In genomic region chr17:24708646-24709045, GRCm38 (mm10) we compare ENCODE assay signal across 10 mouse cellular contexts. TPM values are rescaled to one million over a fixed set of nuclear protein-coding genes. Genes with fewer than 3 reads are reported as not detected.
DNase-seq lines count a peak whose midpoint lies in the region; ATAC-seq and TF ChIP-seq lines count a peak whose summit lies in the region.
"Had no signal": no experiment of that assay in that cellular context is flagged by ENCODE, and none has a peak within 500 bp of the region (broad histone marks: within the 10 kb centered on the region; RNA-seq: fewer than 3 reads in every experiment).

No protein-coding gene starts in this region.

- H3K9ac ChIP-seq in heart, adult 2 months (ENCODE audit: low read depth, low read length): no peak overlapping the region
- H3K9ac ChIP-seq in midbrain, embryonic 13.5 days (replicated peaks): no peak overlapping the region
- no peak overlapping the region for H3K9ac ChIP-seq in midbrain, embryonic 15.5 days
- no peak overlapping the region for H3K9ac ChIP-seq in stomach, embryonic 15.5 days

- no peak for TF ChIP-seq POLR2A in heart, adult 2 months (IDR thresholded peaks at IDR 0.05; ENCODE audit: insufficient read depth, low read depth, low read length)

- ATAC-seq in midbrain, embryonic 13.5 days: no peak
- no peak for ATAC-seq in midbrain, embryonic 15.5 days (replicated peaks)
- ATAC-seq in stomach, embryonic 15.5 days (ENCODE audit: insufficient read depth, low FRiP score, low read depth): no peak

- H3K4me2 ChIP-seq in midbrain, embryonic 13.5 days (replicated peaks): peak overlapping the region; percentile 89; the same call in 1 of the 2 replicates
- no peak overlapping the region for H3K4me2 ChIP-seq in midbrain, embryonic 15.5 days
- H3K4me2 ChIP-seq in stomach, embryonic 15.5 days: no peak overlapping the region

- no peaks in the 10 kb centered on the region for H3K36me3 ChIP-seq in heart, adult 2 months (ENCODE audit: control insufficient read depth, insufficient read depth, low read length)
- H3K36me3 ChIP-seq in midbrain, embryonic 13.5 days: peaks cover 20% of the 10 kb centered on the region
- peaks cover 13% of the 10 kb centered on the region; the same call in 1 of the 2 replicates for H3K36me3 ChIP-seq in midbrain, embryonic 15.5 days (replicated peaks)
- H3K36me3 ChIP-seq in stomach, embryonic 15.5 days: peaks cover 13% of the 10 kb centered on the region

- no peak for TF ChIP-seq EP300 in heart, adult 2 months (IDR thresholded peaks at IDR 0.05; ENCODE audit: insufficient read depth, low read depth, low read length)

- H3K79me2 ChIP-seq in heart, adult 2 months (replicated peaks; ENCODE audit: control insufficient read depth, insufficient read depth, low read length): no peaks in the 10 kb centered on the region

- H3K27ac ChIP-seq in heart, adult 2 months: no peak overlapping the region
- no peak overlapping the region for H3K27ac ChIP-seq in midbrain, embryonic 13.5 days
- no peak overlapping the region for H3K27ac ChIP-seq in midbrain, embryonic 15.5 days
- no peak overlapping the region for H3K27ac ChIP-seq in stomach, embryonic 15.5 days

- no peak for DNase-seq in heart, adult 2 months
- no peak for DNase-seq in heart, postnatal 4 days
- peak; percentile 80 for DNase-seq in induced T-regulatory cell, adult 2 months (ENCODE audit: low read depth)
- no peak for DNase-seq in left cerebral cortex, postnatal 14 days (ENCODE audit: low spot score in 2 of 2)
- no peak for DNase-seq in Muller cell, postnatal 12 days (ENCODE audit: inconsistent ontology term)

- H3K27me3 ChIP-seq in heart, adult 2 months (ENCODE audit: control insufficient read depth, insufficient read depth, low read length): no peaks in the 10 kb centered on the region
- no peaks in the 10 kb centered on the region for H3K27me3 ChIP-seq in midbrain, embryonic 13.5 days
- H3K27me3 ChIP-seq in midbrain, embryonic 15.5 days (replicated peaks): no peaks in the 10 kb centered on the region
- no peaks in the 10 kb centered on the region for H3K27me3 ChIP-seq in stomach, embryonic 15.5 days (replicated peaks)
- H3K27me3 ChIP-seq: embryonic facial prominence, embryonic 13.5 days had no signal

- no peaks in the 10 kb centered on the region for H3K9me3 ChIP-seq in midbrain, embryonic 13.5 days
- no peaks in the 10 kb centered on the region for H3K9me3 ChIP-seq in midbrain, embryonic 15.5 days
- no peaks in the 10 kb centered on the region for H3K9me3 ChIP-seq in stomach, embryonic 15.5 days
- H3K9me3 ChIP-seq: embryonic facial prominence, embryonic 13.5 days; G1E had no signal

- peak; percentile 76 for TF ChIP-seq CTCF in heart, adult 2 months (IDR thresholded peaks at IDR 0.05)

- WGBS in heart, adult 2 months: 26% methylated on average over 2 of the region's 2 CpGs
- 36% methylated on average over 2 of the region's 2 CpGs for WGBS in midbrain, embryonic 13.5 days
- WGBS in midbrain, embryonic 15.5 days: 39% methylated on average over 2 of the region's 2 CpGs
- WGBS in stomach, embryonic 15.5 days: 34% methylated on average over 2 of the region's 2 CpGs

- H3K4me3 ChIP-seq in heart, adult 2 months: no peak overlapping the region
- no peak overlapping the region for H3K4me3 ChIP-seq in midbrain, embryonic 13.5 days (replicated peaks)
- no peak overlapping the region for H3K4me3 ChIP-seq in midbrain, embryonic 15.5 days
- H3K4me3 ChIP-seq in stomach, embryonic 15.5 days (replicated peaks): peak overlapping the region; percentile 86; the same call in 1 of the 2 replicates

- intact Hi-C loops in heart, adult 2 months (cut with DNase I): no loop called here
- intact Hi-C loops in left cerebral cortex, postnatal 14 days (cut with DNase I): no loop called here

- no peaks in the 10 kb centered on the region; the same call in 1 of the 2 replicates for H3K4me1 ChIP-seq in heart, adult 2 months (ENCODE audit: control insufficient read depth, insufficient read depth, low read length)
- peaks cover 19% of the 10 kb centered on the region for H3K4me1 ChIP-seq in midbrain, embryonic 13.5 days (replicated peaks)
- H3K4me1 ChIP-seq in midbrain, embryonic 15.5 days: peaks cover 20% of the 10 kb centered on the region
- no peaks in the 10 kb centered on the region for H3K4me1 ChIP-seq in stomach, embryonic 15.5 days

RNA-seq across cellular contexts. Expression of gene Tbl3, which starts 1.2 kb away (rescaled TPM):
- total RNA-seq in heart, adult 2 months (2021): 10 to 100 TPM; 17.4 to 19.4 TPM
- 34.2 and 39.2 TPM in 2 replicates for polyA plus RNA-seq in heart, adult 2 months (2012; rRNA removed)
- 10 to 100 TPM; 25.2 to 29.2 TPM for total RNA-seq in heart, postnatal 4 days (2021)
- 81.4 and 84.3 TPM in 2 replicates for polyA plus RNA-seq in midbrain, embryonic 13.5 days (2015; fragmentation: Nextera tagmentation; extraction: Ambion mirVana)
- polyA plus RNA-seq in midbrain, embryonic 15.5 days (2015; fragmentation: Nextera tagmentation; extraction: Ambion mirVana): 71.4 and 72.1 TPM in 2 replicates
- 64.4 and 68.0 TPM in 2 replicates for polyA plus RNA-seq in stomach, embryonic 15.5 days (2015; fragmentation: Nextera tagmentation; extraction: Ambion mirVana)
- 10 to 100 TPM; 28.5 to 29.2 TPM for total RNA-seq in left cerebral cortex, postnatal 14 days (2021)

RNA-seq across cellular contexts. Expression of gene Rnf151, which starts 9.2 kb away (rescaled TPM):
- not detected for total RNA-seq in heart, adult 2 months (2021)
- polyA plus RNA-seq in heart, adult 2 months (2012; rRNA removed): 0.15 and 0.68 TPM in 2 replicates
- total RNA-seq in heart, postnatal 4 days (2021): not detected
- polyA plus RNA-seq in midbrain, embryonic 13.5 days (2015; fragmentation: Nextera tagmentation; extraction: Ambion mirVana): not detected in 2 replicates
- polyA plus RNA-seq in midbrain, embryonic 15.5 days (2015; fragmentation: Nextera tagmentation; extraction: Ambion mirVana): not detected in 2 replicates
- 0.19 TPM in 1 of 2 replicates, not detected in the other for polyA plus RNA-seq in stomach, embryonic 15.5 days (2015; fragmentation: Nextera tagmentation; extraction: Ambion mirVana)
- not detected for total RNA-seq in left cerebral cortex, postnatal 14 days (2021)
- total RNA-seq: G1E had no signal

RNA-seq across cellular contexts. Expression of gene Rps2, which starts 9.3 kb away (rescaled TPM):
- total RNA-seq in heart, adult 2 months (2021): 100 to 1,000 TPM; 675 to 722 TPM
- polyA plus RNA-seq in heart, adult 2 months (2012; rRNA removed): 2,277 and 2,346 TPM in 2 replicates
- 100 to 1,000 TPM; 734 to 782 TPM for total RNA-seq in heart, postnatal 4 days (2021)
- polyA plus RNA-seq in midbrain, embryonic 13.5 days (2015; fragmentation: Nextera tagmentation; extraction: Ambion mirVana): 770 and 771 TPM in 2 replicates
- polyA plus RNA-seq in midbrain, embryonic 15.5 days (2015; fragmentation: Nextera tagmentation; extraction: Ambion mirVana): 706 and 744 TPM in 2 replicates
- 1,497 and 1,515 TPM in 2 replicates for polyA plus RNA-seq in stomach, embryonic 15.5 days (2015; fragmentation: Nextera tagmentation; extraction: Ambion mirVana)
- 100 to 1,000 TPM; 492 to 494 TPM for total RNA-seq in left cerebral cortex, postnatal 14 days (2021)

RNA-seq across cellular contexts. Expression of gene Noxo1, which starts 12.6 kb away (rescaled TPM):
- total RNA-seq in heart, adult 2 months (2021): 1 to 10 TPM in 1 of 2 experiments, under 1 TPM in 1; 0.65 to 1.0 TPM
- 2.4 and 4.5 TPM in 2 replicates for polyA plus RNA-seq in heart, adult 2 months (2012; rRNA removed)
- 1 to 10 TPM; 1.9 to 2.1 TPM for total RNA-seq in heart, postnatal 4 days (2021)
- 1.7 and 2.2 TPM in 2 replicates for polyA plus RNA-seq in midbrain, embryonic 13.5 days (2015; fragmentation: Nextera tagmentation; extraction: Ambion mirVana)
- polyA plus RNA-seq in midbrain, embryonic 15.5 days (2015; fragmentation: Nextera tagmentation; extraction: Ambion mirVana): 2.1 and 2.5 TPM in 2 replicates
- 3.2 and 3.5 TPM in 2 replicates for polyA plus RNA-seq in stomach, embryonic 15.5 days (2015; fragmentation: Nextera tagmentation; extraction: Ambion mirVana)
- 1 to 10 TPM; 2.5 to 3.6 TPM for total RNA-seq in left cerebral cortex, postnatal 14 days (2021)

RNA-seq across cellular contexts. Expression of gene Gfer, which starts 12.7 kb away (rescaled TPM):
- 10 to 100 TPM; 20.3 to 21.5 TPM for total RNA-seq in heart, adult 2 months (2021)
- 14.0 and 14.6 TPM in 2 replicates for polyA plus RNA-seq in heart, adult 2 months (2012; rRNA removed)
- 10 to 100 TPM; 23.3 to 25.6 TPM for total RNA-seq in heart, postnatal 4 days (2021)
- polyA plus RNA-seq in midbrain, embryonic 13.5 days (2015; fragmentation: Nextera tagmentation; extraction: Ambion mirVana): 36.7 and 39.9 TPM in 2 replicates
- 36.2 and 39.2 TPM in 2 replicates for polyA plus RNA-seq in midbrain, embryonic 15.5 days (2015; fragmentation: Nextera tagmentation; extraction: Ambion mirVana)
- polyA plus RNA-seq in stomach, embryonic 15.5 days (2015; fragmentation: Nextera tagmentation; extraction: Ambion mirVana): 40.9 and 44.1 TPM in 2 replicates
- 10 to 100 TPM; 19.0 to 19.1 TPM for total RNA-seq in left cerebral cortex, postnatal 14 days (2021)
